Mouse (Mus musculus) 3134 (cell line): ENCODE results near the gene Ell.

ENCODE experiments used
- DNase-seq: peaks from one replicate; pipeline ENCODE4 v3.0.0-alpha.2; 2011; ENCODE audit warnings: low spot score; ENCODE audit not compliant: insufficient read length; ENCODE audit errors: extremely low read depth

The Ell gene

GRCm38 (mm10) chr8:70609849-70610795, 70.9 kb downstream of the Ell start:
- peak; percentile 93 for DNase-seq

GRCm38 (mm10) chr8:70610796-70611771, 71.8 kb downstream of the Ell start:
- peak; percentile 87 for DNase-seq

- no peak for DNase-seq
Observed at GRCm38 (mm10) chr8:70611849-70612248, 72.6 kb downstream of the Ell start.

- no peak for DNase-seq
Observed at GRCm38 (mm10) chr8:70613763-70614162, 74.5 kb downstream of the Ell start.

GRCm38 (mm10) chr8:70614469-70614868, 75.2 kb downstream of the Ell start:
- DNase-seq = no peak

GRCm38 (mm10) chr8:70615281-70615680, 76.0 kb downstream of the Ell start:
- DNase-seq = no peak

- no peak for DNase-seq
Observed at GRCm38 (mm10) chr8:70615894-70616293, 76.6 kb downstream of the Ell start, which contains the start of gene Lrrc25. TSS of gene Lrrc25 (plus strand) at chr8:70616155.

GRCm38 (mm10) chr8:70616645-70617044, 77.4 kb downstream of the Ell start:
- DNase-seq = no peak

GRCm38 (mm10) chr8:70617985-70618384, 78.7 kb downstream of the Ell start:
- no peak for DNase-seq

GRCm38 (mm10) chr8:70618888-70619334, 79.7 kb downstream of the Ell start:
- DNase-seq = no peak

GRCm38 (mm10) chr8:70622220-70622619, 83.0 kb downstream of the Ell start:
- no peak for DNase-seq

GRCm38 (mm10) chr8:70625104-70625503, 85.8 kb downstream of the Ell start:
- DNase-seq = no peak

GRCm38 (mm10) chr8:70627041-70627440, 87.8 kb downstream of the Ell start:
- peak; percentile 66 for DNase-seq

- DNase-seq = no peak
Observed at GRCm38 (mm10) chr8:70628986-70629490, 89.8 kb downstream of the Ell start.

- peak; percentile 92 for DNase-seq
Observed at GRCm38 (mm10) chr8:70629574-70630531, 90.6 kb downstream of the Ell start.

GRCm38 (mm10) chr8:70630532-70631381, 91.5 kb downstream of the Ell start:
- peak; percentile 80 for DNase-seq

- peak; percentile 52 for DNase-seq
Observed at GRCm38 (mm10) chr8:70631436-70631835, 92.2 kb downstream of the Ell start.

- DNase-seq = no peak
Observed at GRCm38 (mm10) chr8:70632346-70632892, 93.2 kb downstream of the Ell start, which contains the start of gene Gdf15. TSS of gene Gdf15 (minus strand) at chr8:70632456.
